Mouse (Mus musculus) G1E-ER4 (cell line): ENCODE measurements around the gene Klk7. TPM values are rescaled to one million over a fixed set of nuclear protein-coding genes. Genes with fewer than 3 reads are reported as not detected.

Experiments
- GATA1 ChIP-seq: IDR thresholded peaks from one replicate; pipeline ENCODE4 v1.8.0; 2012; ENCODE audit warnings: low read length, inconsistent platforms
- polyA plus RNA-seq: library from polyadenylated mRNA; stranded (reverse); fragments of >175 nt; gene quantifications from 2 replicates; pipeline ENCODE4 v1.2.3, GENCODE M21; 2012

Gene Klk7
- polyA plus RNA-seq, 1 experiment = not detected

- TF ChIP-seq GATA1 = no peak
Measured at GRCm38 (mm10) chr7:43782275-43783265, 28.5 kb upstream of the Klk7 start.

- no peak for TF ChIP-seq GATA1
Measured at GRCm38 (mm10) chr7:43785286-43785685, 25.8 kb upstream of the Klk7 start.

GRCm38 (mm10) chr7:43788096-43788495 lies 23.0 kb upstream of the Klk7 start:
- no peak for TF ChIP-seq GATA1

GRCm38 (mm10) chr7:43789295-43789694 lies 21.8 kb upstream of the Klk7 start:
- no peak for TF ChIP-seq GATA1

- TF ChIP-seq GATA1 = no peak
Measured at GRCm38 (mm10) chr7:43791591-43791990, 19.5 kb upstream of the Klk7 start, which contains the start of gene Klk9. Klk9 (plus strand) TSS chr7:43791891.

- no peak for TF ChIP-seq GATA1
Measured at GRCm38 (mm10) chr7:43796355-43796754, 14.7 kb upstream of the Klk7 start.

GRCm38 (mm10) chr7:43797333-43797769 lies 13.7 kb upstream of the Klk7 start, which contains the start of gene Klk8:
Klk8 (plus strand) TSS chr7:43797577.
- no peak for TF ChIP-seq GATA1

- TF ChIP-seq GATA1 = no peak
Measured at GRCm38 (mm10) chr7:43797844-43798462, 13.1 kb upstream of the Klk7 start.

GRCm38 (mm10) chr7:43799876-43800275 lies 11.2 kb upstream of the Klk7 start:
- TF ChIP-seq GATA1 = no peak

- TF ChIP-seq GATA1 = no peak
Measured at GRCm38 (mm10) chr7:43815211-43815610, 4.1 kb downstream of the Klk7 start.

GRCm38 (mm10) chr7:43816746-43817145 lies 5.7 kb downstream of the Klk7 start:
- no peak for TF ChIP-seq GATA1

- no peak for TF ChIP-seq GATA1
Measured at GRCm38 (mm10) chr7:43821581-43821980, 10.5 kb downstream of the Klk7 start.

- TF ChIP-seq GATA1 = no peak
Measured at GRCm38 (mm10) chr7:43824199-43824598, 13.1 kb downstream of the Klk7 start, which contains the start of gene Klk6. Klk6 (plus strand) TSS chr7:43824499.

- no peak for TF ChIP-seq GATA1
Measured at GRCm38 (mm10) chr7:43826056-43826455, 15.0 kb downstream of the Klk7 start.

GRCm38 (mm10) chr7:43827706-43828105 lies 16.6 kb downstream of the Klk7 start:
- TF ChIP-seq GATA1 = no peak

GRCm38 (mm10) chr7:43829006-43829405 lies 17.9 kb downstream of the Klk7 start:
- no peak for TF ChIP-seq GATA1
